Mouse (Mus musculus): ENCODE measurements around the gene Acadl.

- TF ChIP-seq CTCF (IDR thresholded peaks at IDR 0.05; ENCODE audit: insufficient read depth, low read length) (no peak), POLR2A (IDR thresholded peaks at IDR 0.05; ENCODE audit: borderline replicate concordance, extremely low read depth, low read depth, low read length) (no peak)
Observed at GRCm38 (mm10) chr1:66821966-66822365, 41.1 kb downstream of the Acadl start.

Measured in lung, adult 2 months (tissue).